Mouse (Mus musculus): ENCODE results near the gene Rchy1.
"Not testable (repeated sequence)": the region's sequence is repeated elsewhere in the genome, so short reads cannot be mapped to it uniquely, and the experiment has no call there.

Rchy1 gene

GRCm38 (mm10) chr5:91959986-91960385, 2.9 kb downstream of the Rchy1 start:
- peak; percentile 34 for DNase-seq (ENCODE audit: low read depth)

GRCm38 (mm10) chr5:91959096-91959495, 3.8 kb downstream of the Rchy1 start:
- no peak for DNase-seq (ENCODE audit: low read depth)

- DNase-seq (ENCODE audit: low read depth), result no peak
Observed at GRCm38 (mm10) chr5:91956991-91957760, 5.7 kb downstream of the Rchy1 start.

GRCm38 (mm10) chr5:91951404-91951803, 11.5 kb downstream of the Rchy1 start:
- peak; percentile 25 for DNase-seq (ENCODE audit: low read depth)

GRCm38 (mm10) chr5:91949441-91949840, 13.4 kb downstream of the Rchy1 start:
- DNase-seq (ENCODE audit: low read depth), result no peak

GRCm38 (mm10) chr5:91947008-91947407, 15.9 kb downstream of the Rchy1 start:
- DNase-seq (ENCODE audit: low read depth), result peak; percentile 16

GRCm38 (mm10) chr5:91945609-91946008, 17.3 kb downstream of the Rchy1 start:
- DNase-seq (ENCODE audit: low read depth), result not testable (repeated sequence)

GRCm38 (mm10) chr5:91913231-91913630, 49.6 kb downstream of the Rchy1 start:
- DNase-seq (ENCODE audit: low read depth), result no peak

GRCm38 (mm10) chr5:91911384-91912106, 51.3 kb downstream of the Rchy1 start:
- DNase-seq (ENCODE audit: low read depth), result no peak

- no peak for DNase-seq (ENCODE audit: low read depth)
Observed at GRCm38 (mm10) chr5:91910616-91911015, 52.3 kb downstream of the Rchy1 start.

- DNase-seq (ENCODE audit: low read depth), result no peak
Observed at GRCm38 (mm10) chr5:91909010-91909620, 53.8 kb downstream of the Rchy1 start.
